Mouse (Mus musculus) retina, embryonic 14.5 days (tissue): ENCODE results near the gene Cfap52.

Source experiments
- DNase-seq: peaks from one replicate; pipeline ENCODE4 v3.0.0-alpha.2; 2015; ENCODE audit warnings: low spot score

The Cfap52 gene

DNA sequence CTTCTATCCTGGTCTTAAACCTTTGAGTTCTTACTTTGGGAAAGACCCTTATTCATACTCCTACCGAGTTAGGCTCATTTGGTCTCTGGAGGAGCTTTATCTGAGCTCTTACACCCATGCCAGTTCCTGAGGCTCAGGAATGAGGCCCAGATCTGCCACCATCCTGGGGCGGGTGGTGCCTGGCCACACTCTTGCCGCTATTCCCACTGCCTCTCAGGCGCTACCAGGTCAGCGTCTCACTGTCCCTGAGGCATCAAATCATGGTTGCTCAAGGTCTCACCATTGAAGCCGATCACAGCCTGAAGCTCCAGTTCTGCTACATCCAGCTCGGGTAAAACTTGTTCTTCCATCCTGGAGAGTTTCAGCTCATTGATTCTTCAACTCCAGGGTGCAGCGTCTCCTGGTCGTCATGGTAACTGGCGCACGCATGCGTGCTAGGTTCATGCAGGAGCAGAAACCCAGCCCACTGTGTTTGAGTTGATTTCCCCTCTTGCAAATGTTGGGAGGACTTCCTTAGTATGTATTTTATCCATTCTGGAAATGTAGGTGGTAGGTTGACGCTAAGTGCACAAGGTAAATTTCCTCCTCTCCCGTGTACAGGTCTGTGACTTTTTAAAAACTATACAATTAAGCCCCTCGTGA lies at the start of gene Cfap52:
Gene Cfap52 (minus strand): TSS at position 410 of the 642 bp plus-strand sequence.
- DNase-seq = peak; percentile 89

DNA sequence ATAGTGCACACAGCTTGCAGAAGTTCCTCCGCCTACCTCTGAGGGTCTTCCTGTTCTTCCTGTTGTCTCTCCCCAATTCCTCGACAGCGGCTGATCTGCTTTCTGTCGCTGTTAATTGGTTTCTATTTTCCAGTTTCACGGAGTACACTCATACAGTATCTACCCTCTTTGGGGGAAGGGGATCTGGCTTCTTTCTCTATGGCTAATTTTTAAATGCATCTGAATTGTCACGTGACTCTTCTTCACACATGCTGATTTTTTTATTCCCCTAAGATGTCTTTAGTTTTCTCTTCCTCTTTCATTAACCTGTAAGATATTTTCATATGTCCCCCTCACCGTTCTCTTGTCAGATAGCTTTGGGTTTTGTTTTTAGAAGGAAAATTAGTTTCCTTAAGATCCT lies 46.8 kb upstream of the Cfap52 start:
- no peak for DNase-seq

DNA sequence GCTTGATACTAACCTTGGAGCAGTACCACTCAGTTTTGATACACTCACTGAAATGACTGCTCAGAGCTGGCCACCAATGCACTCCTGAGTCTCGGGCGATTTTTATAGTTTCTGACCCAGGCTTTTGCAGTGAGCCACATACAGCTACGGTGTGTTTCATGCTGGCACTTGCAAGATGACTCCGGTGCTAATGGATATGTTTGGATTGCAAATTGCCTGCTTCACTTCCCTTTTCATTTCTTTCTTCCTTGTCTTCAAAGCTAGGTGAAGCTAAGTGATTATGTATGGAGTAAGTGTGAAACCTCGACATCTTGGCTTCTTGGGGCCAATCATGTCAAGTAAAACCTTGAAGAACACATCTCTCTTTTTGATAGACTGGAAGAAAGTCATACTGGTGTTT lies 43.9 kb upstream of the Cfap52 start:
- no peak for DNase-seq

DNA sequence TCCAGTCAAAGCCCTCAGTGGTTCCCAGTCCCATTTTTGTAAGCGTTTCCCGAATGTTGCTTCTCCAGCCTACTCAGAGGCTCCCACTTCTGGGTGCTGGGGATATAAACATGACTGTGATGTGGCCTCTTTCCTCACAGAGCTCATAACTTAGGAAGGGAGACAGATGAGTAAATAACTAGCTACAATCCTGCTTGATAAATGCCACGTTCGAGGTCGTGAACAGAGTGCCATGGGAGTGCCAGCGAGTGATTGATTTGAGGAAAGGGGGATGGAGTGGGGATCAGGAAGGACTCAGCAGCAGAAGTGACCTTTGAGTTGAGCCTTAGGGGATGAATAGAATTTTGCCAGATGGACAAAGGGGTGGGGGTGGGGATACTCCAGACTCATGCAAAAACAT lies 42.2 kb upstream of the Cfap52 start:
- no peak for DNase-seq

DNA sequence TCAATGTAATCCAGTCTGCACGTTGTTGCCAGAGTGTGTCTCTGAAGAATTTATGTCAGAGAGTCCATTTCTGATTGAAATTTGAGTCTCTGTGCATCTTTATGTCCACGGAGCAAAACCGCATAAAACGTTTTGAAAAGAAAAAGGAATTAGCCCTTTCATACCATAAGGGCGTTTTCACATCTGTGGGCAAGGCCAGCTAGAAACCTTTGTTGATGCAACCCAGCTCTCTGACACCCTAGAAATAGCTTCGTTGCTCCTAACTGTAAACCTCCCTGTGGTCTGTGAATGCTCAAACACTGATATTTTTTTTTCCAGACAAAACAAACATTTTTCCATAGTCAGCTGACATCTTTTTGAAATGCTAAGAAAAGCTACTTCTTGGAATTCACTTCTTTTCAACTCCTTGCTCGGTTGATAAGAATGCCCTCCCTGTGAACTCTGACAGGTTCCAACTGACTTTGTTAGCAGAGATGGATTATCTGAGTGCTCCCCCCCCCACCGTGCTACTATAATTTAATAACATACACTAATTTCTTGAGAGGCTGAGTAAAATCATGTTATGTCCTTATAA lies 40.9 kb upstream of the Cfap52 start:
- DNase-seq = no peak

DNA sequence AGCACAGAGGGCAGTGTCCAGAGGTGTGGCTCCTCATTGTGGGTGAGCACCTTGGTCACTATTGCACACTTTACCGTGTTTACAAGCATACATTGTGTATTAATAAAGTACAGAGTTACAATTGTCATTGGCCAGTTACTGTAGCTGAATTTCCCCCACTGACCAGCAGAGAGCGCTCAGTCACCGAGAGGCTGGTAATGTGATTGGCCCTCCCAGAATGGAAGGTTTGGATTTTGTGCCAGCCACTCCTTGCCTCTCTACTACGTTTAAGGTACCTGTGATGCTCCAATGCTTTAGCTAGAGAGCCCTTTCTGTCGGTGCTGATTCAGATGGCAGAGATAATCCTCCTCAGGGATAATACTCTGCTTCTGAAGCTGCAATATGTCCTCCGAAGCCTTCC lies 38.7 kb upstream of the Cfap52 start:
- DNase-seq = peak; percentile 84

DNA sequence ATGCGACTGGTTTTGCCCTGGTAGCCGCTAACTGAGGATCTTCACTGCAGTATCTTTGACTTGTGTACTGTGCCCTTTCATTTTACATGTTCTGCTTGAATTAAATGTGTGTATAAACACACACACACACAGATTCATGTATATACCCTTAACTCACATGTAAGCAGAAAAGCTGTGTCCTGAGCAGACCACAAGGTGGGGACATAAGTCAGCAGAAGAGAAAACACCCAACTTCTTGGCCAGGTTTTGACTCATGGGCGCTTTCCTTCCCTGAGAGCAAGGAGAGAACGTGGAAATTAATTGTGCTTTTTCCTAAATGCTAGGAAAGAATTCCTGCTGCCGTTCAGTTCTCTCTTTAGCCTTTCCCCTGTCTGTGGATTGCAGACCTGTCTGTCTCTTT lies 34.2 kb upstream of the Cfap52 start:
- DNase-seq = peak; percentile 33

DNA sequence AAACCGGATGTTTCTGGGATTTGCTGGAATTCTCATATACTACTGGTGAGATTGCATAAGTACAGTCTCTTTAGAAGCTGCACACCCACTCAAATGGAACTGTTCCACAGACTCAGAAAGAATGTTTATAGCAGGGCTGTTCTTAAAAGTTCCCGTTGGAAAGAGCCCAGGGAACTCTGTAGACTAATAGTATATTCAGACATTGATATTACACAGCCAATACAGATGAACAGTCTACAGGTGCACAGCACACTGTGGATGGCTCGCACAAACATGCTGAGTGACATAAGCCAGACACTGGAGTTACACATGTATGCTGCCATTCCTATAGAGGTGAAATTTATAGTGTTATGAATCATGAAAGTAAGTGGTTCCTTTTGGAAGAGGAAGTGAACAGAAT lies 33.5 kb upstream of the Cfap52 start:
- DNase-seq = no peak

DNA sequence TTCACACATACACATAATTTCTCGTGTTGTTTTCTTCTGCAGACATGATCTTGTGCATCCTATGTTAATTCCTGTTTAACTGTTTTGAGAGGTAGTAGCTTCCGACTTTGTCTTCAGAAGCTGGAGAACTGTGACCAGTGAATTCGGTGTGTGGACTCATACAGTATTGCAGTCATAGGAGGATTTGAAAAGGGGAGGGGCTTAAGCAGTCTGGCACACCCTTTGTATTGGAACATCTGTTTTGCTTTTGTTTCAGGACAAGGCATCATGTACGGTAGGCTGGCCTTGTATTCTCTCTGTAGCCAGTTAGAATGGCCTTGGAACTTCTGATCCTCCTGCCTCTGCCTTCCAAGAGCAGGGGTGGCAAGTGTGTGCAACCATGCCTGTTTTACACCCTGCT lies 30.5 kb upstream of the Cfap52 start:
- DNase-seq = no peak

DNA sequence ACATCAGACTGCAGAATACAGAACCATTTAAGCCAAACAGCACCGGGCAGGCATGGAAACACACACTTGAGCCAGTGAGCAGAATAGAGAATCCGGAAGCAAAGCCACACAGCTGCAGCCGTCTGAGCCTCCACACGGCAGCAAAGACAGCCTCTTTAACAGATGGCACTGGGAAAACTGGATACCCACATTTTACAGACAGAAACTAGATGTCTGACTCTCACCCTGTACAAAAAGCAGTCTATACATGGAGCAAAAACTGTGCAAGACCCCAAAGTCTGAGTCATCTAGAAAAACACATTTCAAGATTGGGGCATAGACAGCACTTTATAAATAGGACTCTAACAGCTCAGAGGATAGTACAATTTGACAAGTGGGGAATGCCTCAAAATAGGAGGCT lies 25.8 kb upstream of the Cfap52 start:
- no peak for DNase-seq

DNA sequence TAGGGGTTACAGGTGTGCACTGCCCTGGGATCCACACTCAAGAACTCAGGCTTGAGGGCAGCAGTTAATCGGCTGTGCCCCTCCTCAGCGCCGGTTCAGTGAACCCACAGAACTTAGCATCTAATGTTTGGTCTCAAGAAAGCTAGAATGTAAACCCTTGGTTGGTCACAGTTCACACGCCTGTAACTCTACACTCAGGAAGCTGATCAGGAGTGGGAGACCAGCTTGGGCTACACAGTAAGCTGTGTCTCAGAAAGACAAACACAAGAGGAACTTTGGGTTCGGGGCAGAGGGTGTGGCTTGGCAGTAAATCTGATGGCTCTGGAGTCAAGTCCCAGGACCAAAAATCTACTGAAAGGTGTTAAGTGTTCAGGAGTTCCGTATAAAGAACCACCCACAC lies 18.1 kb upstream of the Cfap52 start:
- no peak for DNase-seq

DNA sequence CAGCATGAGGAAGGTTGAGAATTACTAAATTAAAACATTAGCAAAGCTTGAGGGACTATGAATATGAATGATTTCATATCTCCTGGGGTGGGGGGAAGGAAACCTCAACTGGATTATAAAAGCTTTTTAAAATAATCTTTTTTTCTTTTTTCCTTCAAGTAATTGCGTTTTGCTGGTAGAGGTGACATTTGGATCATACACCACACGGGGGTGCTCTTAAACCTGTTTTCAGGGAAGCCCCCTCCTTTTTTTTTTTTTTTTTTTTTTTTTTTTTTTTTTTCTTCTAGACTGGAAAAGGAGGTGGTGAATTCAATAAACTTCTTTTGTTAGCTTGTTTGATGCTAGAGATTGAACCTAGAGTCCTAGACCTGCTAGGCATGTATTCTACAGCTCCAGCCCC lies 9.8 kb upstream of the Cfap52 start:
- DNase-seq = peak; percentile 77

DNA sequence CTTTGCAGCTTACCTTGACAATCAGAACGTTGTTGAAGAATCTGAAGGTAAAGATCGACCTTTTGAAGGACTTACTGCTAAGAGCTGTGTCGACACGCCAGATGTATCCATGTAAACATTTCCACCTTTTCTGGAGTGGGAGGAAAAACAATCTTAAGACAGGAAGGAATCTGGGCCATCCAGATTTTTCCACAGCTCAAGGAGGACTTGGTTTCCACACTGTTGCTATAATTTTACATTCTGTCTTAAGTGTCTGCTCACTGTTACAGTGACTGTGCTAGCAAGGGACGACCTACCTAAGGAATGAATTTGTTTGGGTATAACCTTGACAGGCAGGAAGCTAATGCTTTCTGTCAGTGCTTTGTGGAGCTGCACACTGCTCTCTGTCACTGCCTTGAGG lies 7.8 kb upstream of the Cfap52 start:
- no peak for DNase-seq

DNA sequence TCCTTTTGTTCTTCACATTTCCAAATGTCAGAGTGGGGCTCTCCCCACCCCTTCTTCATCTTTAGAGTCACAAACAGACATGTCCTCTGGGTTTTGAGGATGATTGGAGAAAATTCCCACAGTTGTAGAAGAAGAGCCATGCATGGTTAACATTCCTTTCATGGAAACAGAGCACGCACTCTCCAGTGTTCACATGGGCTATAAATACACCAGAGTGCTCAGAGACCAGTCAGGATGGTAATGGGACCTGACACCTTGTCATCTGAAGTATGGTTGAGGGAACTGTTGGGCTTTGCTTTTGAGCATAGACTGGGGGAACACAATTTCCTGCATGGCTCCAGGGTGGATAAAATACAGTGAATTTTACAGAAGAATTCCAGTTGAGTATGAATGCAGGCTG lies 7.2 kb upstream of the Cfap52 start:
- no peak for DNase-seq

DNA sequence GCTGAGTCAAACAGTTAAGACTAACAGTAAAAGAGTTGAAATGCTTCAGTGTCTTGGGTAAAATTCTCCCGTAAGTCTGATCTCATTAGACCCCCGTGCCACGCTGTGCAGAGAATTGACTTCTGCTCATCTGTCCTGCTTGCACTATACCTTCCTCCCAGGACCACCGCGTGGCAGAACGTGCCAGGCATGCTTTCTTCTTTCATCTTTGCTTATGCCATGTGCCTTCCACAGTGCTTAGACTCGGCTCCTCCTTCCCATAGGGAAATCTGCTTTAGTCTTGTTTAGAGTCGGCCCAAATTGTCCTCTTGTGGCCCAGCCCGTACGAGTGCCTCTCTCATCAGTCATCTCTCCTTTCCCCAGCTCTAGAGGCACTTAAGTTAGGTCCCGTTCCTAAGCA lies 2.4 kb upstream of the Cfap52 start:
- DNase-seq = no peak

DNA sequence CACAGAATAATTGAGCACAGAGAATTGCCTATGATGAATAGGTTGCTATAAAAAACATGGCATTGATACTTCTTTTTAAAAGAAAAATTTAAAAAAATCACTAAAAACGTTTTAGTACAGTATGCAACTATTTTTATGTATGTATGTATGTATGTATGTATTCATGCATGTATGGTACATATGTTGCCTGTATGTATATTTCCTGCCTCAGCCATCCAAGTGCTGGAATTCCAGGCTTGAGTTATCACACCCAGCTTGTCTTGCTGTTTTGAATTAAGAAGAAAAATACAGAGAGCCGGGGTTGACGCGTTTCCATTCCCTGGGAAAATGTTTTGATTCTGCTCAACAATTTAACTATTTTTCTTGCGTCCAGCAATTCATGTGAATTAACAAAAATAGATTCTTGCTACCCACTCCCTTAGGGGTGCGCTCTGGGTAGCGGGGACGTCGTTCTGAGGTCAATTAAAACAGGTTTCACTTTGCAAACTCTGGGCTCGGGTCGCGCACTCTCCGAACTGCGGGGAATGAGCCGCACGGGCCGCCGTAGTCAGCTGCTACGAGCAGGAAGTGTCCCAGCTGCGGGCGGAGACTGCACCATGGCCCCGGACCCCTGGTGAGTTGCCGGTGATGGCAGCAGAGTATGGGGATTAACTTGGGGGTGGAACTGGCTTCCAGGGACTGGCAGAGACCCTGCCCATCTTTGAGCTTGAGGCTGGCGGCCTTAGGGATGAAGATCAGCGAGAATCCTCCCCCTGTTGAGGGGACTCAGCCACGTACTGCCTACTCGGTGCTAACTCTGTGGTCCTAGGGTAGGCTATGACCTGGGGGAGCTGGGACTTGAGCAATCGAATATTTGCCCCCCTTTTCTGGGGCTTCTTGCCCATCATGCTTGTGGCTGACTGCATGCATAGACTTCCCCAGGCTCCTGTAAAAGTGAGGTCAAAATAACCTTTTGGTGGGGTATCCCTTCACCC lies 741 bp upstream of the Cfap52 start, which contains the start of gene Stx8:
Gene Stx8 (plus strand): TSS at position 289 of the 974 bp plus-strand sequence.
- DNase-seq = peak; percentile 89

DNA sequence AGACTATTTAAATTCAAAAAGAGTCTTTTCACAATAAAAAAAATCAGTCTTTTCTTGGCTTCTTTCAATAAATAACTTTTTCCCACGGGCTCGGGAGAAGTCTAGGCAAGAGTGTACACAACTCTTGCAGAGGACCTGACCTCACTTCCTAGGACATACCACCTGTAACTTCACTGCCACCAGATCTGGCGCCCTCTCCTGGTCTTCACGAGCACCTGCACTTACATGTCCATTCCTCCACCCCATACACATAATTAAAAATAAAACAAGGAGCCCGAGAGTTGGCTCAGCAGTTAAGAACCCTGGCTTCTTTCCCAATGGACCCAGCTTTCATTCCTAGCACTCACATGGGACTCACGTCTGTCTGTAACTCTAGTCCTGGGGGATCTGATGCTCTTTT lies 1.3 kb downstream of the Cfap52 start:
- DNase-seq = peak; percentile 11

DNA sequence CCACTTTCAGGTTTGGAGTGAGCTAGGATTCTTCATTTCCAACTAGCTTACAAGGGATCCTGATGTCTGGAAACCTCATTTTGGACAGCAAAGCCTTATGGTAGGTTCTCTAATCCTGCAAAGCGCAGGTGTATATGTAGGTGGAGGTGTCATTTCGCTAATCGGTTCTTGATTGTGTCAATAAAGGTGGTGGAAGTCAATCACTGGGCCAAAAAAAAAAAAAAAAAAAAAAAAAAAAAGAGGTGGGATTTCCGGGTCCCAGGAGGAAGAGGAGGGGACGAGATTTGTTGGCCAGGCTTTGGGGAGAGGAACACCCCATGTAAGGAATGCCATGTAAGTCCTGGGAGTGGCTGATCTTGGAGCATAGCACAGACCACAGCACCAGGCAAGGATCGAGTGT lies 11.0 kb downstream of the Cfap52 start:
- DNase-seq = no peak

DNA sequence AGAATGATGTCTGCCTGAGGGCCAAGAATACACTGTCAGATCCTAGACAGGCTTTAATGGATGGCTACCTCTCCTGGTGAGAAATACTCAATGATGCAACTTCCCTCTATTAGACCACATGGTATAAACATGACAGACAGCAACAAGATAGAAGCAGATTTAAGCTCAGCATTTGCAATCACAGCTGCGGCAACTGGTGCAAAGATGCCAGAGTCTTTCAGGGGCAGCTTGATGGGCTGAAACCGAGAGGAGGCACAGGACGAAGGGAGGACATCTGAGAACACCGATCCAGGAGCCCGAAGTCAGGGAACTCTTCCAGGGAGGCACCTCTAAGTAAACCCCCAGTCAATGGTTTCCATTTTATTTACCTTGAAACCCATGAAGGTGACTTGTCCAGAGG lies 11.8 kb downstream of the Cfap52 start:
- no peak for DNase-seq

DNA sequence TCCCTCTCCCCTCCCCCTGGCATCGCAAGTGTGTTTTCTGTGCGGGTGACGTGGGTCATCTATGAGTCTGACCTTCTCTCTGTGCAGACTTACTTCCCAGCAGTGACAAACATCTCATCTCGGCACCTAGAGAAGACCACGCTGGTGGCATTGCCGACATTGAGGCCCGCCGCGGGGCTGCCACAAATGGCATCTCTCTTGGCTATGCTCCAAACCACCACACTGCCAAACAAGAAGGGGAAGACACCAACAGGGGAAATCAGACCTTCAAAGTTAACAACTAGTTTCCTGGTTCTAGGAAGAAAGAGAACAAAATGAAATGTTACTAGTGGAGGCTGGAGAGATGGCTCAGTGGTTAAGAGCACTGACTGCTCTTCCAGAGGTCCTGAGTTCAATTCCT lies 16.0 kb downstream of the Cfap52 start:
- DNase-seq = no peak

DNA sequence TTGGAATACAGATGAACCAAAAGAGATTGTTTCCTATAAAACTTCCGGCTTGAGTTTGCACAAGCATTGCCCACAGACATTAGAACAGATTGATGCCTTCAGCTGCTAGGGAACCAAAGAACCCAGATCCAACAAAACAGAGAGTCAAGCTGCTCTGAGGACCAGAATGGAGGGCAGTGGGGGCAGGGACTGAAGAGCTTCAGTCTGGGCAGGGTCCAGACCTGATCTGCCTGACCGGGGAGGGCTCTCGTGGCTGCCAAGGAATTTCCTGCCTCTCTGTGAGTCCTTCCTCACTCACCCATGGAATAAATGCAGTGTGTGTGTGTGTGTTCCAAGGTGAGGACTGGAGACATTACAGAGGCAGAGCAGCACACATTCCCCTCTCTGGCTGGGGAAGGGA lies 17.2 kb downstream of the Cfap52 start:
- no peak for DNase-seq

DNA sequence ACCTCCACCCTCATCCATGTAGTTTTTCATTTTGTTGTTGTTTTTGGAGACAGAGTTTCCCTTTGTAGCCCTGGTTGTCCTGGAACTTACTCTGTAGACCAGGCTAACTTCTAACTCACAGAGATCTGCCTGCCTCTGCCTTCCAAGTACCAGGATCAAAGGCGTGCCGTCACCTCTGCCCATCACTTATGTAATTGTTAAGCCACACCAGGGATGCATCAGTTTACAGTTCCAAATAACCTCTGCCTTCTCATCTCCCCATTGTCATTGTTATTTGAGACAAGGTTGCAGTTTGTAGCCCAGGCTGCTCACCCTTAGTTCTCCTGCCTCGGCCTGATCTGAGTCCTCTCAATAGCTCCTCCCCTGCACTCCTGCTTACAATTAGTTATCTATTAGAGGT lies 33.3 kb downstream of the Cfap52 start:
- DNase-seq = no peak
